Mouse (Mus musculus): ENCODE measurements around the gene Tcea3. TPM values are rescaled to one million over a fixed set of nuclear protein-coding genes. Genes with fewer than 3 reads are reported as not detected.
A peak's percentile ranks its signal among the peaks of the same experiment; 100 is the strongest.

The Tcea3 gene
- polyA plus RNA-seq, 1 experiment from 2014 or later, result 19.2 TPM

DNA sequence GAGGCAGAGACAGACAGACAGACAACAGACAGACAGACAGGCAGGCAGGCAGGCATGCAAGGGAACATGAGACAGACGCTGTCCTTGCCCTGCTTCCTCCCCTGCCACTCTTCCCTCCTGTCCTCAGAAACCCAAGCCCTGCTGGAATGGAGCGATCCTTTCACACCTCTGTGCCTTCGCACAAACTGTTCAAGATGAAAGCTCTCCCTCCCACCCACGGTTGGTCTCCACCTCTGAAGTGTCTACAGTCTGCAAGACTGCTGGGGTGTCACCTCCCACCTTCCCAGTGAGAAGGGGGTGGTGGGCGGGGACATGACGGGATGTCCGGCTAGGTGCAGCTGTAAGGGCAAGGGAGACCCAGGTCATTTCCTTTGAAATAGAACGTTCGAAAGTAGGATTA, 34.1 kb downstream of the Tcea3 start:
- ATAC-seq (ENCODE audit: insufficient number of reproducible peaks, low FRiP score, low TSS enrichment, low read depth), result no peak
- Histone ChIP-seq H3K9me3 (replicated peaks) (no peaks in the 10 kb centered on the region), H3K36me3 (no peaks in the 10 kb centered on the region), H3K27ac (replicated peaks) (no peak overlapping the region), H3K27me3 (no peaks in the 10 kb centered on the region), H3K4me3 (replicated peaks) (no peak overlapping the region), H3K4me2 (replicated peaks) (no peak overlapping the region), H3K4me1 (peaks cover 31% of the 10 kb centered on the region), H3K9ac (no peak overlapping the region)
- WGBS, result 62% methylated on average over 9 of the region's 9 CpGs

DNA sequence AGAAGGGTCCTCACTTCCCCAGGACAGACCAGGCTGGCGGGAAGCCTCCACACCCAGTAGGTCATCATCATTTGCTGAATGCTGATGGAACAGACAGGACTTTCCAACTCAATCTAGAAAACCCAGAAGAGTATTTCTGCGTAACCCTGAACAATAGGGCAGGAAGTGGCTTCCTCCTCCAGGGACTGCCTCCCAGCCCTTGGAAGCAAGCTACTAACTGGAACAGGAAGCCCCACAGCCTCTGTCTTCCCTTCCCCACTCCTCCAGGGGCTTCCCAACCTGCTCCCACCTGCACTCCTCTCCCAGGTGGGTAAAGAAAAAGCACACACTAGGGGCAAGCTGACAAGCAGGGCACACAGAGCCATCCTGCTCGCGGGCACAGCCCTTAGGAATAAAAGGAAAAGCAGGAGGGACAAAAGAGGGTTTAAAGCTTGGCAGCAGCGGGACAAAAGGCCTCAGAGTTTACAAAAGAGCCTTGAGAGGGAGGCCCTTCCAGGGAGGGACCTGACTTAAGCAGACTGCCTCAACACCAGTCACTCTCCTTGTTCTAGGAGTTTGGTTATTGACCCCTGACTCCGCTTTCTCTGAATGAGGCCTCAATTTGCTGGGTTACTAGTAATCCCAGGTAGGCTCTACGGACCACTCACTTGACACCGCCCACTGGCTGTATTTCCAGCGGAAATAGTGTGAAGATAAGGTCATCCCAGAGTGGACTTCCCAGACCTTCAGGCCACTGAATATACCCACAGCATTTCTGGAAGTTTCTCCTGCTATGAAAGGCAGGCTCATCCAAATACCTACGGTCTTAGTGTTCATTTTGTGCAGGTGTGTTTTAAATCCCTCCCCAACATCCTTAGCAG, 35.3 kb downstream of the Tcea3 start:
- H3K27me3 ChIP-seq, result no peaks in the 10 kb centered on the region
- no peak overlapping the region for H3K4me3 ChIP-seq (replicated peaks)
- H3K4me1 ChIP-seq, result peaks cover 34% of the 10 kb centered on the region
- no peaks in the 10 kb centered on the region for H3K9me3 ChIP-seq (replicated peaks)
- no peak for ATAC-seq (ENCODE audit: insufficient number of reproducible peaks, low FRiP score, low TSS enrichment, low read depth)
- H3K4me2 ChIP-seq (replicated peaks), result no peak overlapping the region
- WGBS, result 43% methylated on average over 10 of the region's 10 CpGs
- peaks cover 9% of the 10 kb centered on the region for H3K36me3 ChIP-seq
- peak overlapping the region; percentile 98 for H3K27ac ChIP-seq (replicated peaks)
- H3K9ac ChIP-seq, result no peak overlapping the region

DNA sequence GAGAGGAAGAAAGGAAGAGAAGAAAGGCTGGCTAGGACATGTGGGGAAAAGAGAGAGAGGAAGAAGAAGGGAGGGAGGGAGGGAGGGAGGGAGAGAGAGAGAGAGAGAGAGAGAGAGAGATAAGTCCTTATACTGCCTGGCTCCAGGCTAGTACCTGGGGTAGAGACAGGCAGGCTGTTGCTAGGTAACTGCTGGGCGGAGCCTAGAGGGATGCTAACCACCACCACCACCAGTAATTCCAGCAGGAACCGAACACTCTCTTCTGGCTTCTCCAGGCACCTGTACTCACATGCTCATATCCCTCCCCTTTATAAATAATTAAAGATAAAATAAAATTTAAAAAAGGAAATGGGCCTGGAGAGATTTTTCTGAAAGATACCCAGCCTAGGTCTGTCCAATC, 36.3 kb downstream of the Tcea3 start:
- peaks cover 18% of the 10 kb centered on the region for H3K36me3 ChIP-seq
- H3K4me2 ChIP-seq (replicated peaks), result peak overlapping the region; percentile 82
- 0 out of 2 replicates have a peak, but pooled peaks cover 3% of the 10 kb centered on the region for H3K9me3 ChIP-seq (replicated peaks)
- ATAC-seq (ENCODE audit: insufficient number of reproducible peaks, low FRiP score, low TSS enrichment, low read depth), result no peak
- no peaks in the 10 kb centered on the region for H3K27me3 ChIP-seq
- H3K9ac ChIP-seq, result no peak overlapping the region
- peak overlapping the region; percentile 98 for H3K27ac ChIP-seq (replicated peaks)
- 37% methylated on average over 2 of the region's 2 CpGs for WGBS
- H3K4me3 ChIP-seq (replicated peaks), result no peak overlapping the region
- peaks cover 34% of the 10 kb centered on the region for H3K4me1 ChIP-seq

DNA sequence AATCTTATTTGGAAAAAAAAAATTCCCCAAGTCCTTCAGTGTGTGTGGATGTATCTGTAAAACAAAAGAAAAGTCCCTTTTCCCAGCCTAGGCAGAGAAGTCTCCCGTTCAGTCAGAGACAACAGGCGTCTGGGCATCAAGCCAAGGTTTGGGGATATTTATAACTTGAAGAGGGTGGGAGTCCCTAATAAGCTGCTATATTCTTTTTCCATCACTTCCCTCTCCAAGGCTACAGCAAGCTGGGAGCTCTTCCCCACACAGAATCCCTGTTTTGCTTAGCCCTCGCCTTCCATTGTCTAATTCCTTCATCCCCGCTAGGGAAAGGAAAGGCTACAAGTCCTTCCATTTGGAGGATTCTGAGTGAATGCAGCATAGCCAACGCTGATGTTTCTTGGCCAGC, 36.9 kb downstream of the Tcea3 start, which contains the start of gene Zfp46:
Zfp46 (plus strand) TSS at position 229 of the 400 bp plus-strand sequence.
- WGBS, result 10% methylated on average over 5 of the region's 5 CpGs
- peaks cover 24% of the 10 kb centered on the region for H3K36me3 ChIP-seq
- H3K4me2 ChIP-seq (replicated peaks), result peak within 1 kb of the TSS; percentile 82
- peak within 1 kb of the TSS; percentile 98 for H3K27ac ChIP-seq (replicated peaks)
- H3K9me3 ChIP-seq (replicated peaks), result 0 out of 2 replicates have a peak, but pooled peaks cover 3% of the 10 kb centered on the region
- ATAC-seq (ENCODE audit: insufficient number of reproducible peaks, low FRiP score, low TSS enrichment, low read depth), result no peak
- no peaks in the 10 kb centered on the region for H3K27me3 ChIP-seq
- H3K9ac ChIP-seq, result peak within 1 kb of the TSS; percentile 77
- H3K4me1 ChIP-seq, result peaks cover 34% of the 10 kb centered on the region
- H3K4me3 ChIP-seq (replicated peaks), result peak within 1 kb of the TSS; percentile 82

DNA sequence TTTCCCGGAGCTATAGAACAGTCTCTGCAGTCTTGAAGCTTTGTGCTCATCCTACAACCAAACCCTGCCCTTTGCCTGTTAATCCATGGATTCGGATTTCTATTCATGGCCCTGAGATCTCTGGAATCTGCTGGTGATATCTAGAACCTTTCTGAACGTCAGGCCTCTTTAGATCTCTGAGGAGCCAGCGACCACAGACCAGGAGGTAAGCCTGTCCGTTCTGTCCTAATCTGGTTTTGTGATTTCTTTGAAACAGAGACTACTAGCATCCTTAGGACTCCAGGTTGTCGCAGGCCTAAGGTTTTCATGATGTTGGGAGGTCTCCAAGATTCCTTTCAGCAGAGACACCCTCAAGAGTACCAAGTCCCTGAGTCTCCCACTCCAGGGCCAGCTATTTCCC, 37.4 kb downstream of the Tcea3 start:
- Histone ChIP-seq H3K4me2 (replicated peaks) (peak overlapping the region; percentile 82), H3K4me1 (peaks cover 34% of the 10 kb centered on the region), H3K27me3 (no peaks in the 10 kb centered on the region), H3K9ac (peak overlapping the region; percentile 77), H3K4me3 (replicated peaks) (peak overlapping the region; percentile 82), H3K9me3 (replicated peaks) (0 out of 2 replicates have a peak, but pooled peaks cover 3% of the 10 kb centered on the region), H3K36me3 (peaks cover 29% of the 10 kb centered on the region), H3K27ac (replicated peaks) (peak overlapping the region; percentile 98)
- no peak for ATAC-seq (ENCODE audit: insufficient number of reproducible peaks, low FRiP score, low TSS enrichment, low read depth)
- 23% methylated on average over 6 of the region's 6 CpGs for WGBS

DNA sequence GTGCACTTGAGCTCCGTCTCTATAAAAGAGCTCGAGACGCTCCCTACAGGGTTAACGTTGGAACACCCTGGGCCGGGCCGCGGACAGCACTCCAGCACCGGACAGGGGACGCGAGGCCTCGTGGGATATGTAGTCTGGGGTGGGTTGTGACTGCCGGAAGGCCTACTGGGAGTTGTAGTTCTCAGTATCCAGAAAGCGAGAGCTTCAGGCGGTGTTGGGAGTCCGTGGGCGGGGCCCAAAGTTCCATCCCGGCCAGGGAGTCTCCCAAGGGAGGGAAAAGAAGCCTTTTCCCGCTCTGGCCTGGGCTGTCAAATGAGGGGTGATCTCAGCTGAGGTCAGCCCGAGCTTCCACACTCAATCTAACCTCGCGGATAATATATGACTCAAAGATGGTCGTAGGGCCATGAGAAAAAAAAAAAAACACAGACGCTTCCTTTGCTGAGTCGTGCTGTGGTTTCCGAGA, 37.9 kb downstream of the Tcea3 start:
- 0 out of 2 replicates have a peak, but pooled peaks cover 3% of the 10 kb centered on the region for H3K9me3 ChIP-seq (replicated peaks)
- peak overlapping the region; percentile 77 for H3K9ac ChIP-seq
- H3K27ac ChIP-seq (replicated peaks), result peak overlapping the region; percentile 98
- peak overlapping the region; percentile 82 for H3K4me3 ChIP-seq (replicated peaks)
- peaks cover 34% of the 10 kb centered on the region for H3K36me3 ChIP-seq
- WGBS, result under 1% methylated on average over 25 of the region's 25 CpGs
- H3K4me1 ChIP-seq, result peaks cover 34% of the 10 kb centered on the region
- H3K27me3 ChIP-seq, result no peaks in the 10 kb centered on the region
- H3K4me2 ChIP-seq (replicated peaks), result peak overlapping the region; percentile 82
- ATAC-seq (ENCODE audit: insufficient number of reproducible peaks, low FRiP score, low TSS enrichment, low read depth), result peak; percentile 95

DNA sequence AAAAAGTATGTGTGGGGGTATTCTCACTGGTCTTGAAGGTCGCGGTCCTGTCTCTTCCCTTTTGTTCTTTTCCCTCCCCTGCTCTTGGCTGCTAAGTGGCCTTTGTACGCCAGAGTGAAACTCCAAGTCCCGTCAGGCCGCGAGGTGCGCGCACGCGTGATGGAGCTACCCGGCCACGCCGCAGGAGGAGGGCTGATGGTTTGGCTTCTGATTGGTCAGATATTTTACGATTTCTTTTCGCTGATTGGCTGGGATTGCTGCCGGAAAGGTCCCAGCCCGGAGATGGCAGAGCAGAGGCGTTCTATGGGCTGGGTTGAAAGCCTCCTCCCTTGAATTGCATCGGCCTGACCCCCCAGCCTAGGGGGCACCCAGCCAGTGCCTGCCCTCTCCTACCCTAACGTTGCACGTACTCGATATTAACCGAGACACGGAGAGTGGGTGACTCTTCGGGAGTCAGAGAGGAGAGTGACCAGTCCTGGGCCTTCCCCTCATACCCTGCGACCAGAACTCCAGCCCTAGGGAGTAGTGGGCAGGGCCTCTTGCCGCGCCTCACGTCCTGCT, 38.4 kb downstream of the Tcea3 start:
- WGBS, result under 1% methylated on average over 29 of the region's 29 CpGs
- H3K27me3 ChIP-seq, result no peaks in the 10 kb centered on the region
- peak overlapping the region; percentile 98 for H3K27ac ChIP-seq (replicated peaks)
- H3K36me3 ChIP-seq, result peaks cover 39% of the 10 kb centered on the region
- peak overlapping the region; percentile 77 for H3K9ac ChIP-seq
- H3K4me2 ChIP-seq (replicated peaks), result peak overlapping the region; percentile 82
- peak; percentile 88 for ATAC-seq (ENCODE audit: insufficient number of reproducible peaks, low FRiP score, low TSS enrichment, low read depth)
- H3K9me3 ChIP-seq (replicated peaks), result 0 out of 2 replicates have a peak, but pooled peaks cover 3% of the 10 kb centered on the region
- peak overlapping the region; percentile 82 for H3K4me3 ChIP-seq (replicated peaks)
- H3K4me1 ChIP-seq, result peaks cover 34% of the 10 kb centered on the region

DNA sequence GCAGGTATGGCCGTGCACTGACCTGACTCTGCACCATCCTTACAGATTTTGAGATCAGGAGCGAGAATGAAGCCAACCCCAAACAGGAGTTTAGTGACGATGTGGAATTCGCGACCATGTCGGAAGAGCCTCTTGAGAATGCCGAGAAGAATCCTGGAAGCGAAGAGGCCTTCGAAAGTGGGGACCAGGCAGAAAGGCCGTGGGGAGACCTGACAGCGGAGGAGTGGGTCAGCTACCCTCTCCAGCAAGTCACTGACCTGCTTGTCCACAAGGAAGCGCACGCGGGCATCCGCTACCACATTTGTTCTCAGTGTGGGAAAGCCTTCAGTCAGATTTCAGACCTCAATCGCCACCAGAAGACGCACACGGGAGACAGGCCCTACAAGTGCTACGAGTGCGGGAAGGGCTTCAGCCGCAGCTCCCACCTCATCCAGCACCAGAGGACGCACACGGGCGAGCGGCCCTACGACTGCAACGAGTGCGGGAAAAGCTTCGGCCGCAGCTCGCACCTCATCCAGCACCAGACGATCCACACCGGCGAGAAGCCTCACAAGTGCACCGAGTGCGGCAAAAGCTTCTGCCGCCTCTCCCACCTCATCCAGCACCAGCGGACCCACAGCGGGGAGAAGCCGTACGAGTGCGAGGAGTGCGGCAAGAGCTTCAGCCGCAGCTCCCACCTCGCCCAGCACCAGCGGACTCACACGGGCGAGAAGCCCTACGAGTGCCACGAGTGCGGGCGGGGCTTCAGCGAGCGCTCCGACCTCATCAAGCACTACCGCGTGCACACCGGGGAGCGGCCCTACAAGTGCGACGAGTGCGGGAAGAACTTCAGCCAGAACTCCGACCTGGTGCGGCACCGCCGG, 42.6 kb downstream of the Tcea3 start:
- 58% methylated on average over 66 of the region's 66 CpGs for WGBS
- H3K36me3 ChIP-seq, result peaks cover 75% of the 10 kb centered on the region
- no peak overlapping the region for H3K27ac ChIP-seq (replicated peaks)
- H3K27me3 ChIP-seq, result no peaks in the 10 kb centered on the region
- no peak overlapping the region for H3K9ac ChIP-seq
- H3K4me1 ChIP-seq, result peaks cover 7% of the 10 kb centered on the region
- no peak for ATAC-seq (ENCODE audit: insufficient number of reproducible peaks, low FRiP score, low TSS enrichment, low read depth)
- H3K4me3 ChIP-seq (replicated peaks), result no peak overlapping the region
- no peak overlapping the region for H3K4me2 ChIP-seq (replicated peaks)
- 0 out of 2 replicates have a peak, but pooled peaks cover 3% of the 10 kb centered on the region for H3K9me3 ChIP-seq (replicated peaks)

DNA sequence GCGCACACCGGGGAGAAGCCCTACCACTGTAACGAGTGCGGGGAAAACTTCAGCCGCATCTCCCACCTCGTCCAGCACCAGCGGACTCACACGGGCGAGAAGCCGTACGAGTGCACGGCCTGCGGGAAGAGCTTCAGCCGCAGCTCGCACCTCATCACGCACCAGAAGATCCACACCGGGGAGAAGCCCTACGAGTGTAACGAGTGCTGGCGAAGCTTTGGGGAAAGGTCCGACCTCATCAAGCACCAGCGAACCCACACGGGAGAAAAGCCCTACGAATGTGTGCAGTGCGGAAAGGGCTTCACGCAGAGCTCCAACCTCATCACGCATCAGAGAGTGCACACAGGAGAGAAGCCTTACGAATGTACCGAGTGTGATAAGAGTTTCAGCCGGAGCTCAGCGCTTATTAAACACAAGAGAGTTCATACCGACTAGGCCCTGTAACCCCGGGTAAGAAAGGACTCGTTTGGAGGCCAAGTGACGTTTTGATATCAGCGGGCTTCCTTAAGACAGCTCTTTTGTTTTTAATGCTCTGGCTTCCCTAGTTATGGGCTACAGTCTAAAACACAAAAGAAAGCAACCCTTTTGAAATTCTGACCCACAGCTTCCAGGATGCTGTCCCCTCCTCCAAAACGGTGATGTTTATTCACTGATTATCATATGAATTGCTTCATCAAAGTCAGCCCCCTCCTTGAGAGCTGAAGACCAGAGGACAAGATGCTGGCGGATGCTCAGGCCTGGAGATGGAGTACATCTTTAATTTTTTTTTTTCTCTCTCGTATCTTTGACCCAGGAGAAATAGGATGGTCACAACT, 43.5 kb downstream of the Tcea3 start:
- H3K4me2 ChIP-seq (replicated peaks), result no peak overlapping the region
- peaks cover 7% of the 10 kb centered on the region for H3K4me1 ChIP-seq
- H3K4me3 ChIP-seq (replicated peaks), result no peak overlapping the region
- 0 out of 2 replicates have a peak, but pooled peaks cover 3% of the 10 kb centered on the region for H3K9me3 ChIP-seq (replicated peaks)
- H3K27ac ChIP-seq (replicated peaks), result no peak overlapping the region
- no peak overlapping the region for H3K9ac ChIP-seq
- no peaks in the 10 kb centered on the region for H3K27me3 ChIP-seq
- H3K36me3 ChIP-seq, result peaks cover 75% of the 10 kb centered on the region
- ATAC-seq (ENCODE audit: insufficient number of reproducible peaks, low FRiP score, low TSS enrichment, low read depth), result no peak
- WGBS, result 72% methylated on average over 39 of the region's 39 CpGs

DNA sequence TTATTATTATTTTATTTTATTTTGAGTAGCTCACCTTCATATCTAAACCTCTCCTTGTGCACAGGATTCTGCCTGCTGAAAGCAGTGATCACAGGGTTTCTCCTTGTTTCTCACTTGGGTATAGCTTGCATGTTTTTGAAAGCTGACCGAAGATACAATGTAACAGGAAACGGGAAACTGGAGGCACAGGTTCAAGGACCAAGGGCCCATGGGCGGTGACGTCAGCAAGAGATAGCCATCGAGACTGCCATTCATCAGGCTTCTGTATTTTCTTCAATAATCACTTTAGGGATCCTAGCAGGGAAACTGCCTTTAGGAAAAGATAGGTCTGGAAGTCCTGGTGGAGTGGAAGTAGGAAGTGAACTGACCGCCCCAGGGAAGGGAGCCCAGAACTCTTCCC, 44.2 kb downstream of the Tcea3 start:
- H3K27ac ChIP-seq (replicated peaks), result no peak overlapping the region
- H3K9ac ChIP-seq, result no peak overlapping the region
- H3K36me3 ChIP-seq, result peaks cover 75% of the 10 kb centered on the region
- H3K4me3 ChIP-seq (replicated peaks), result no peak overlapping the region
- H3K27me3 ChIP-seq, result no peaks in the 10 kb centered on the region
- no peak overlapping the region for H3K4me2 ChIP-seq (replicated peaks)
- ATAC-seq (ENCODE audit: insufficient number of reproducible peaks, low FRiP score, low TSS enrichment, low read depth), result no peak
- 0 out of 2 replicates have a peak, but pooled peaks cover 3% of the 10 kb centered on the region for H3K9me3 ChIP-seq (replicated peaks)
- WGBS, result 91% methylated on average over 6 of the region's 6 CpGs
- H3K4me1 ChIP-seq, result peaks cover 1% of the 10 kb centered on the region
